Mouse (Mus musculus): ENCODE results near the gene Rab11a.
"Not testable (repeated sequence)": the region's sequence is repeated elsewhere in the genome, so short reads cannot be mapped to it uniquely, and the experiment has no call there.

Rab11a gene

GRCm38 (mm10) chr9:64747735-64748134 lies 10.2 kb upstream of the Rab11a start:
- no peak for DNase-seq (ENCODE audit: low spot score in 2 of 2)

- no peak for DNase-seq (ENCODE audit: low spot score in 2 of 2)
These were observed 4.9 kb upstream of the Rab11a start for GRCm38 (mm10) chr9:64742453-64742852.

- DNase-seq (ENCODE audit: low spot score in 2 of 2) = no peak
These were observed 1.4 kb upstream of the Rab11a start for GRCm38 (mm10) chr9:64739001-64739400.

- DNase-seq (ENCODE audit: low spot score in 2 of 2) = peak; percentile 72 to 78
These were observed 736 bp downstream of the Rab11a start for GRCm38 (mm10) chr9:64736639-64737405.

GRCm38 (mm10) chr9:64736076-64736638 lies 1.4 kb downstream of the Rab11a start:
- DNase-seq (ENCODE audit: low spot score in 2 of 2) = no peak

- not testable (repeated sequence) for DNase-seq (ENCODE audit: low spot score in 2 of 2)
These were observed 2.6 kb downstream of the Rab11a start for GRCm38 (mm10) chr9:64734992-64735391.

GRCm38 (mm10) chr9:64734166-64734565 lies 3.4 kb downstream of the Rab11a start:
- DNase-seq (ENCODE audit: low spot score in 2 of 2) = no peak

- DNase-seq (ENCODE audit: low spot score in 2 of 2) = no peak
These were observed 6.5 kb downstream of the Rab11a start for GRCm38 (mm10) chr9:64731029-64731560.

GRCm38 (mm10) chr9:64726454-64726853 lies 11.1 kb downstream of the Rab11a start:
- no peak for DNase-seq (ENCODE audit: low spot score in 2 of 2)

- DNase-seq (ENCODE audit: low spot score in 2 of 2) = no peak
These were observed 17.9 kb downstream of the Rab11a start for GRCm38 (mm10) chr9:64719526-64720163.

- not testable (repeated sequence) for DNase-seq (ENCODE audit: low spot score in 2 of 2)
These were observed 27.3 kb downstream of the Rab11a start for GRCm38 (mm10) chr9:64710291-64710690.

- DNase-seq (ENCODE audit: low spot score in 2 of 2) = no peak
These were observed 33.3 kb downstream of the Rab11a start for GRCm38 (mm10) chr9:64704073-64704840.

GRCm38 (mm10) chr9:64703420-64703965 lies 34.1 kb downstream of the Rab11a start:
- DNase-seq (ENCODE audit: low spot score in 2 of 2) = no peak

GRCm38 (mm10) chr9:64702937-64703336 lies 34.6 kb downstream of the Rab11a start:
- peak; percentile 45 to 55 for DNase-seq (ENCODE audit: low spot score in 2 of 2)

- DNase-seq (ENCODE audit: low spot score in 2 of 2) = no peak
These were observed 35.2 kb downstream of the Rab11a start for GRCm38 (mm10) chr9:64702391-64702790.

GRCm38 (mm10) chr9:64701651-64702050 lies 35.9 kb downstream of the Rab11a start:
- DNase-seq (ENCODE audit: low spot score in 2 of 2) = no peak

- no peak for DNase-seq (ENCODE audit: low spot score in 2 of 2)
These were observed 36.9 kb downstream of the Rab11a start for GRCm38 (mm10) chr9:64700451-64701311.

- no peak for DNase-seq (ENCODE audit: low spot score in 2 of 2)
These were observed 39.0 kb downstream of the Rab11a start for GRCm38 (mm10) chr9:64698586-64698985.

GRCm38 (mm10) chr9:64697677-64698076 lies 39.9 kb downstream of the Rab11a start:
- DNase-seq (ENCODE audit: low spot score in 2 of 2) = no peak

GRCm38 (mm10) chr9:64697006-64697405 lies 40.6 kb downstream of the Rab11a start:
- DNase-seq (ENCODE audit: low spot score in 2 of 2) = no peak

- DNase-seq (ENCODE audit: low spot score in 2 of 2) = no peak
These were observed 41.2 kb downstream of the Rab11a start for GRCm38 (mm10) chr9:64696404-64696803.

Data from urinary bladder, postnatal 36 days (tissue).